Mouse (Mus musculus) midbrain, embryonic 16.5 days (tissue): ENCODE measurements around the gene Folr1. TPM values are rescaled to one million over a fixed set of nuclear protein-coding genes. Genes with fewer than 3 reads are reported as not detected.

Experiments
- ATAC-seq: fragments of 200-750 bp; cut with Nextera tagmentation; 2 replicates; pipeline ENCODE4 v1.8.0; 2017; ENCODE audit warnings: moderate TSS enrichment
- H3K27ac ChIP-seq: fragments of 300-500 bp; sonication (generic); 2 replicates; pipeline ENCODE4 v1.5.1; 2014; ENCODE audit warnings: mild to moderate bottlenecking, low read length, mixed read lengths
- H3K27me3 ChIP-seq: fragments of 300-500 bp; sonication (generic); 2 replicates; pipeline ENCODE4 v1.6.1; 2014; ENCODE audit warnings: low read depth, low read length, mixed read lengths; ENCODE audit not compliant: control insufficient read depth, insufficient read depth
- H3K36me3 ChIP-seq: fragments of 300-500 bp; sonication (generic); 2 replicates; pipeline ENCODE4 v1.6.1; 2014; ENCODE audit warnings: mild to moderate bottlenecking, low read length, moderate library complexity, mixed read lengths; ENCODE audit not compliant: control insufficient read depth, insufficient read depth
- H3K4me1 ChIP-seq: fragments of 300-500 bp; sonication (generic); 2 replicates; pipeline ENCODE4 v1.6.1; 2014; ENCODE audit warnings: mild to moderate bottlenecking, low read length, mixed read lengths; ENCODE audit not compliant: control insufficient read depth, insufficient read depth
- H3K4me2 ChIP-seq: fragments of 300-500 bp; sonication (generic); 2 replicates; pipeline ENCODE4 v1.6.1; 2014; ENCODE audit warnings: mild to moderate bottlenecking, low read length, mixed read lengths
- H3K4me3 ChIP-seq: fragments of 300-500 bp; sonication (generic); 2 replicates; pipeline ENCODE4 v1.5.1; 2014; ENCODE audit warnings: low read depth, mild to moderate bottlenecking, low read length, moderate library complexity, mixed read lengths
- H3K9ac ChIP-seq: fragments of 300-500 bp; sonication (generic); 2 replicates; pipeline ENCODE4 v1.6.1; 2014; ENCODE audit warnings: low read depth, low read length, mixed read lengths
- H3K9me3 ChIP-seq: fragments of 300-500 bp; sonication (generic); replicated peaks from 2 replicates; pipeline ENCODE4 v1.6.1; 2014; ENCODE audit warnings: mild to moderate bottlenecking, low read length, mixed read lengths; ENCODE audit not compliant: control insufficient read depth, poor library complexity, severe bottlenecking
- WGBS: fragments of 180-500 bp; shearing (Covaris S2); extraction: QIAGEN DNeasy Blood & Tissue Kit; methylation state at CpG from one replicate; pipeline ENCODE4 v1.1.7; 2014; 5-methylcytosine and 5-hydroxymethylcytosine counted together
- polyA plus RNA-seq: library from polyadenylated mRNA; unstranded; fragments of >200 nt; fragmentation: Nextera tagmentation; extraction: Ambion mirVana; gene quantifications from 2 replicates; pipeline ENCODE4 v1.2.1, GENCODE M21; 2015

Folr1 gene
- polyA plus RNA-seq, 1 experiment from 2014 or later = 24.2 TPM

DNA sequence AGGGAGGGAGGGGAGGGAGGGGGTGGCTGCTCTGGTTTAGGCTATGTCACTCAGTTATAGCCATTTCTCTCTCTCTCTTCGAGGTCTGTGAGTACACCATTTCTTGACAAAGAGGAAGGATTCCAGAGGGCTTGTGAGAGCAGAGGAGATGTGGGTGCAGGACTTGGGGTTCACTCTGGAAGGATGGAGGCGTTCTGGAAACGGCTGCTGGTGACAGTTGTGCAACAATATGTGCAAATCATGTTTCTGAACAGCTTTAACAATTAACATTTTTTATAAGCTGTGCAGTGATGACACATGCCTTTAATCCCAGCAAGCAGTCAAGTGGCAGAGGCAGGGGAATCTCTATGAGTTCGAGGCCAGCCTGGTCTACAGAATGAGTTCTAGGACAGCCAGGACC lies 10.3 kb upstream of the Folr1 start:
- no peaks in the 10 kb centered on the region for H3K27me3 ChIP-seq
- 74% methylated on average over 4 of the region's 4 CpGs for WGBS
- no peak overlapping the region for H3K4me3 ChIP-seq
- no peak overlapping the region for H3K27ac ChIP-seq
- no peak overlapping the region for H3K9ac ChIP-seq
- no peak for ATAC-seq
- H3K9me3 ChIP-seq = no peaks in the 10 kb centered on the region
- no peaks in the 10 kb centered on the region for H3K4me1 ChIP-seq
- H3K36me3 ChIP-seq = no peaks in the 10 kb centered on the region
- H3K4me2 ChIP-seq = no peak overlapping the region

DNA sequence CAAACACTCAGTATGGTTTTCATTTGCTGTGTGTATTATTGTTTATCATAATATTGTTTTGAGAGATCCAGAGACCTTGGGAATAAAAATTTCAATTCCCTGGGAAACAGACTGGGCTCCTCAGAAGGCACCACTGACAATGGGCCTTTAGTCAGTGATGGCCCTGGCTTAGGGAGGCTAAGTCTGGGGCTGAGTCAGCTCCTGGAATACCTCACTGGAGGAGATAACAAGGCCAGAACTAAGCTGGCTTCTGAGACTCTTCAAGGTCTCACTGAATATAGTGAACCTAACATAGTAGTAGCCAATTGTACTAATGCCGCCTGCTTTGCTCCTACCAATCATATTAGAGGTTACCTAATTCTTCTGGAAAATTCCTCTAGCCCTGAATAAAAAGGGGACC lies 5.4 kb upstream of the Folr1 start:
- Histone ChIP-seq H3K4me3 (no peak overlapping the region), H3K4me2 (no peak overlapping the region), H3K9me3 (no peaks in the 10 kb centered on the region), H3K4me1 (no peaks in the 10 kb centered on the region), H3K9ac (no peak overlapping the region), H3K36me3 (no peaks in the 10 kb centered on the region), H3K27ac (no peak overlapping the region), H3K27me3 (no peaks in the 10 kb centered on the region)
- no peak for ATAC-seq
- 97% methylated on average over 1 of the region's 1 CpGs for WGBS

DNA sequence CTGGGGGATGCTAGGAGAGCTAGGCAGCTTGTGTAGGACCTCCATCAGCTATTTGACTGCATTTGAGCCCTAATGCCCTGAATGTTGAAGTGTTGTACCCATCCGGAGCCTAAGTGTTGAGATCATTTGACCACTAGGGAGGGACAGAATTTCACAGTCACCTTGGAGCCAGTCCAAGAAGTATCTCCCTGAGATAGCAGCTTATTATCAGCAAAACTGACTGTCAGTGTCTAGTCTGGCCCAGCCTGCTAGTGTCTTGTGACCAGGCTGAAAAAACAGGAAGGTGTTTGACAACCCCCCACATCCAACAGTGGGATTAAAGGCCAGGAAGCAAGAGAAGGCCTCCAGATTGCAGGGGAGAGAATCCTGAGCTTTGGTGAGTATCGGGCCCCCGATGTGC lies 708 bp upstream of the Folr1 start:
- H3K27ac ChIP-seq = no peak overlapping the region
- no peak for ATAC-seq
- no peak overlapping the region for H3K4me3 ChIP-seq
- WGBS = 92% methylated on average over 3 of the region's 3 CpGs
- H3K27me3 ChIP-seq = no peaks in the 10 kb centered on the region
- no peak overlapping the region for H3K4me2 ChIP-seq
- no peaks in the 10 kb centered on the region for H3K9me3 ChIP-seq
- H3K9ac ChIP-seq = no peak overlapping the region
- H3K4me1 ChIP-seq = no peaks in the 10 kb centered on the region
- no peaks in the 10 kb centered on the region for H3K36me3 ChIP-seq

DNA sequence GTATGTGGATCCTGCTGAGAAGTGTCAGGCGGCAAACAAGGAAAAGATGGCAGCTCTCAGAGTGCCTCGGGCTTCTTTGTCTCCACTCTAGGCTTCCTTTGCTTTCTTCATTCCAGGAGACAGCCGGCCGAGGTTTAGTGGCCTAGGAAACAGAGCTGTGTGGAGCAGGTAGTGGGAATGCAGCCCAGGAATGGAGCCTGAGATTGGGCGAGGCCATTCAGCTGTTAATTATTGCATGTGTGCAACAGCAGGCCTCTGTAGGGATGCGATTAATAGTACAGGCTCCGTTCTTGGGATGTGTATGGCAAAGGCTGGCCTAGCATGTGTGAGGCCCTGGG lies 1.5 kb downstream of the Folr1 start:
- no peaks in the 10 kb centered on the region for H3K9me3 ChIP-seq
- no peaks in the 10 kb centered on the region for H3K27me3 ChIP-seq
- no peak overlapping the region for H3K9ac ChIP-seq
- no peak overlapping the region for H3K4me3 ChIP-seq
- 0 out of 2 replicates have a peak, but pooled peaks have one; percentile 45 for ATAC-seq
- no peaks in the 10 kb centered on the region for H3K36me3 ChIP-seq
- H3K4me2 ChIP-seq = no peak overlapping the region
- no peaks in the 10 kb centered on the region for H3K4me1 ChIP-seq
- 24% methylated on average over 7 of the region's 7 CpGs for WGBS
- H3K27ac ChIP-seq = peak overlapping the region; percentile 18; the same call in 1 of the 2 replicates

DNA sequence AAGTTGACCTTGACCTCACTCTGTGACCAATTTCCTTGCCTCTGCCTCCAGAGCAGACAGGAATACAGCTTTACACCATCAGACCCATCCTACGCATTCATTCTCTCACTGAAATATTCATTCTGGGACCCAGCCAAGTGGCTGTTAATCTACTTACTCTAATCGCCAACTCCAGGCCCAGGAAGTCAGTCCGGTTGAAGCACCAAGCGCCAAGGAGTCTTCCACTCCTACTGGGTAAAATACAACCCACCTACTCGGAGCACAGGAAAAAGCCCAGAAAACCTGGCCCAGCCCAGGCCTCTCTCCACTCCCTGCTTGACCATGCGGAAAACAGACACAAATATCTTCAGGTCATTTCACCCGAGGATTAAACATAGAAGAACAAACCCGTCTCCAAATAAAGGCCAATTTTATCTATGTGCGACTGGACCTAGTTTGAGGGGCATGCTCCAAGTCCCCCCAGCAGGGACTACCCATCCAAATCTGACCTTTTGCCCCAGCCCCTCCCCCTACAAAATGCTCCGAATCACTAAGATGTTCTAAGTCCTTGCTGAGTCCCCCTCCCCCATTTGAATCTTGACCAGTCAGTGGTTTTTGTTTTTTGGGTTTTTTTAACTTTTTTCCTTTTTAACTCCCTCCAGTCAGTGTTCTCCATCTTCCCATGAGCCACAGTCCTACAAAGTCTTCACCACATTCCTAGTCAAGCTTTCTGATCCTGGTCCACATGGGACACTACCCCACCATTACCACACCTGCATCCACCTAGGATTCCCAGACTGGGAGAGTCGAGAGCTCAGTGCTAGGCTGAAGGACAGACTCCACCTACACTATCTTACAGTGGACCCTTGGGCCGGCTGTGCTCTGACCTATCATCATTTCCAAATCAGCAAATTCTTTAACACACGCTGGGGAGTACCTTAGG lies 2.1 kb downstream of the Folr1 start:
- no peaks in the 10 kb centered on the region for H3K27me3 ChIP-seq
- H3K4me1 ChIP-seq = no peaks in the 10 kb centered on the region
- H3K9me3 ChIP-seq = no peaks in the 10 kb centered on the region
- peak overlapping the region; percentile 18; the same call in 1 of the 2 replicates for H3K27ac ChIP-seq
- 0 out of 2 replicates have a peak, but pooled peaks have one; percentile 3 for ATAC-seq
- no peak overlapping the region for H3K4me2 ChIP-seq
- H3K9ac ChIP-seq = no peak overlapping the region
- no peak overlapping the region for H3K4me3 ChIP-seq
- H3K36me3 ChIP-seq = no peaks in the 10 kb centered on the region
- 27% methylated on average over 13 of the region's 13 CpGs for WGBS

DNA sequence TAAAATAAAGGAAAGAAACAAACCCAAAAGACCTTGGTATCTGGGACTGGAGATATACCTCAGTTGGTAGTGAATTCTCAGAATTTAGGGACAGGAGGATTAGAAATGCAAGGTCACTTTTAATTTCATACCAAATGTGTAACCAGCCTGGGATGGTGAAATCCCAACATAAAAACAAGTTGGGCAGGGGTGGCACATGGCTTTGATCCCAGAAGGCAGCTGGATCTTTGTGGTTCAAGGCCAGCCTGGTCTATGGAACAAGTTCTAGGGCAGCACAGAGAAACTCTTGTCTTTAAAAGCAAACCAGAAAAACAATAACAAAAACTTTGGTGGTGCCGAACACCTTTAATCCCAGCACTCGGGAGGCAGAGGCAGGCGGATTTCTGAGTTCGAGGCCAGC lies 3.1 kb downstream of the Folr1 start:
- Histone ChIP-seq H3K4me2 (no peak overlapping the region), H3K36me3 (no peaks in the 10 kb centered on the region), H3K27me3 (no peaks in the 10 kb centered on the region), H3K4me1 (no peaks in the 10 kb centered on the region), H3K27ac (no peak overlapping the region), H3K9me3 (no peaks in the 10 kb centered on the region), H3K4me3 (no peak overlapping the region), H3K9ac (no peak overlapping the region)
- WGBS = 95% methylated on average over 4 of the region's 4 CpGs
- ATAC-seq = no peak

DNA sequence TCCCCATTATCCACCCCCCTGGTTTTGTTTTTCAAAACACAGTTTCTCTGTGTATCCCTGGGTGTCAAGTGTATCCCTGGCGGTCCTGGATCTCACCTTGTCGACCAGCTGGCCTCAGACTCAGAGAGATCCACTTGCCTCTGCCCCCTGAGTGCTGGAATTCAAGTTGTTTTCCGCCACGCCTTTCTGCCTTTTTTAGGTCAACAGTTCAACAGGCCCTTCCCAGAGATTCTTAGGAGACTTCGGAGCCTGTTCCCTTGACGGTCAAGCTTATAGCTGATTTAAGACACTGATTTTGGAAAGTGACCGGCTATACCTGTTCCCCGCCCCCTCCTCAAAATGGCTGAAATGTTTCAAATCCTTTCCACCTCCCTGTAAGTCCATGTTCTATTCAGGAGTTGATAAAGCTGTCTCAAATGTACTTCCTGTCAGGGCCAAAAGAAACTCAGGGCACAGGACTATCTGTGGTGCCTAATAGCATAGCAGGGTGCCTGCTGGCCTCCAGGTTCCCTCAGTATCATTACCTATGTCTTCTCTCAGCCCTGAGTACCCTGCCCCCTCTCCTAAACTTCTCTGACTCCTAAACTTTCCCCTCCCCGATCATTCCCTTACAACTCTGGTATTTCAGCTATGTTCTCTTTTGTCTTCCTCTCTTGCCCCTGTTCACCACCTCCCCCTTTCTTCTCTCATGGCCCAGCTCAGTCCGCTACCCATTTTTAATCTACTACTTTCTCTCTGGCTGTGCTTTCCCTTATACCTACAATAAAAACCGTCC lies 3.9 kb downstream of the Folr1 start:
- no peak for ATAC-seq
- Histone ChIP-seq H3K27ac (no peak overlapping the region), H3K4me3 (no peak overlapping the region), H3K4me1 (no peaks in the 10 kb centered on the region), H3K9ac (no peak overlapping the region), H3K9me3 (no peaks in the 10 kb centered on the region), H3K36me3 (no peaks in the 10 kb centered on the region), H3K4me2 (no peak overlapping the region), H3K27me3 (no peaks in the 10 kb centered on the region)
- 75% methylated on average over 11 of the region's 11 CpGs for WGBS

DNA sequence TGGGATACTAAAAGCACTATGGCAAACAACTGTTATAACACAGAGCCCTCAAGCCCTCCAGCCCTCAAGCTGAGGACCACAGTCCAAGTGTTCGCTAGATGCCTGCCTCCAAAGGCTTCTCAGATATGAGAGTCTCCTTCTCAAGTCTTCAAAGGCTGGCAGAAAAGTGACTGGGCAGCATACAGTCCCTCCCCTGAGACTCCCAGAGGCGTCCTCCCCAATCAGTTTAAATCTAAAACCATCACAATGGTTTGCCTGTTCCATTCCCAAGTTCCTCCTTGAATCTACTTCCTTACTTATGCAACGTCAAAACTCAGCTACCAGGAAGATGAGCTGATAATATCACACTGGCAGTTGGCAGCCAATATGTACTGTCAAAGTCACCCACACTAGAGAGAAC lies 7.2 kb downstream of the Folr1 start, which contains the start of gene Anapc15:
Anapc15 (plus strand) TSS at position 301 of the 400 bp plus-strand sequence.
- no peak within 1 kb of the TSS for H3K27ac ChIP-seq
- H3K4me2 ChIP-seq = no peak within 1 kb of the TSS
- H3K27me3 ChIP-seq = no peaks in the 10 kb centered on the region
- H3K9ac ChIP-seq = no peak within 1 kb of the TSS
- no peaks in the 10 kb centered on the region for H3K36me3 ChIP-seq
- H3K4me3 ChIP-seq = no peak within 1 kb of the TSS
- ATAC-seq = no peak
- H3K4me1 ChIP-seq = no peaks in the 10 kb centered on the region
- no peaks in the 10 kb centered on the region for H3K9me3 ChIP-seq
- 81% methylated on average over 3 of the region's 3 CpGs for WGBS

DNA sequence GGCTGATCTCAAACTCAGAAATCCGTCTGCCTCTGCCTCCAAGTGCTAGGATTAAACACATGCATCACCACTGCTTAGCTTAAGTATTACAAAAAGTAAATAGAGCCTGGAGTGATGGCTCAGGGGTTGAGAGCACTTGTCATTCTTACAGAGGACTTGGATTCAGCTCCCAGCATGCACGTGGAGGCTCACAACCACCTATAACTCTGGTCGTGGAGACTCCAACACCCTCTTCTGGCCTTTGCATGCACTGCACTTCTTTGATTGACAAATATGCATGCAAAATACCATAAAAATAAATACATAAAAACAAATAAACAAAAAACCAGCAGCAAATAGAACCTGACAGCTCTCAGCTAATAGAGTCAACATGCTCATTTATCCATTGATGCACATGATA lies 8.3 kb downstream of the Folr1 start:
- Histone ChIP-seq H3K9ac (no peak overlapping the region), H3K4me1 (no peaks in the 10 kb centered on the region)
- 68% methylated on average over 3 of the region's 3 CpGs for WGBS

More for the DNA sequence above, 8.3 kb downstream of the Folr1 start:
- Histone ChIP-seq H3K27ac (no peak overlapping the region), H3K27me3 (no peaks in the 10 kb centered on the region), H3K4me3 (no peak overlapping the region), H3K4me2 (no peak overlapping the region), H3K9me3 (no peaks in the 10 kb centered on the region), H3K36me3 (no peaks in the 10 kb centered on the region)
- no peak for ATAC-seq
